Mouse (Mus musculus) CH12.LX (cell line): ENCODE results near the gene Ifnar1. TPM values are rescaled to one million over a fixed set of nuclear protein-coding genes. Genes with fewer than 3 reads are reported as not detected.

Source experiments
- DNase-seq: peaks from one replicate; pipeline ENCODE4 v3.0.0-alpha.2; 2013; ENCODE audit errors: extremely low read depth
- H3K27ac ChIP-seq: 2 replicates; pipeline ENCODE4 v1.5.1; 2012; ENCODE audit warnings: low read depth, mild to moderate bottlenecking, control low read depth, moderate library complexity; ENCODE audit not compliant: insufficient read depth
- H3K27me3 ChIP-seq: replicated peaks from 2 replicates; pipeline ENCODE3; 2012; ENCODE audit warnings: inconsistent platforms
- H3K36me3 ChIP-seq, 2 experiments: replicated peaks in 1 of 2; 2 replicates each; pipeline versions ENCODE3 to v1.6.1; 2012; ENCODE audit warnings: inconsistent platforms in 1 of 2, low read length in 1 of 2, mild to moderate bottlenecking in 1 of 2, mixed read lengths in 1 of 2, moderate library complexity in 1 of 2; ENCODE audit not compliant: control insufficient read depth in 1 of 2, insufficient read depth in 1 of 2
- H3K4me1 ChIP-seq, 2 experiments: 2 replicates each; pipeline ENCODE4 v1.6.1; 2012; ENCODE audit warnings: inconsistent platforms in 1 of 2, moderate library complexity in 1 of 2; ENCODE audit not compliant: insufficient read depth in 2 of 2, control insufficient read depth in 1 of 2
- H3K4me2 ChIP-seq: 2 replicates; pipeline ENCODE4 v1.6.1; 2012; ENCODE audit warnings: low read depth, mild to moderate bottlenecking, control low read depth; ENCODE audit not compliant: poor library complexity, insufficient read depth, severe bottlenecking
- H3K4me3 ChIP-seq, 3 experiments: fragments of 150-350 bp in 1 of 3; sonication (generic) in 1 of 3; replicated peaks in 1 of 3; 2 replicates each; pipeline versions ENCODE3 to v1.5.1; 2011 to 2012; ENCODE audit warnings: low read depth in 2 of 3, low read length in 2 of 3, mild to moderate bottlenecking in 2 of 3, moderate library complexity in 2 of 3, control low read depth in 1 of 3, improper control_type of control experiment in 1 of 3, inconsistent platforms in 1 of 3, mixed read lengths in 1 of 3; ENCODE audit not compliant: poor library complexity in 1 of 3
- H3K79me2 ChIP-seq: replicated peaks from 2 replicates; pipeline ENCODE4 v1.6.1; 2012; ENCODE audit warnings: mild to moderate bottlenecking, moderate library complexity; ENCODE audit not compliant: control insufficient read depth, poor library complexity, insufficient read depth, severe bottlenecking; ENCODE audit errors: extremely low read depth
- H3K9ac ChIP-seq: 2 replicates; pipeline ENCODE4 v1.6.1; 2012; ENCODE audit warnings: low read depth, mild to moderate bottlenecking, control low read depth, moderate library complexity; ENCODE audit not compliant: insufficient read depth
- H3K9me3 ChIP-seq: replicated peaks from 2 replicates; pipeline ENCODE3; 2012; ENCODE audit warnings: low read length, inconsistent platforms, mixed read lengths
- BHLHE40 ChIP-seq: IDR thresholded peaks from 2 replicates; pipeline ENCODE4 v1.6.1; 2011; ENCODE audit warnings: mild to moderate bottlenecking, low read depth, low read length, improper control_type of control experiment
- CHD1 ChIP-seq: IDR thresholded peaks from 2 replicates; pipeline ENCODE4 v1.6.1; 2012; ENCODE audit warnings: low read depth, low read length, improper control_type of control experiment, inconsistent platforms
- EP300 ChIP-seq: IDR thresholded peaks from 2 replicates; pipeline ENCODE4 v1.6.1; 2011; ENCODE audit warnings: low read length, improper control_type of control experiment
- ETS1 ChIP-seq: conservative IDR thresholded peaks from 2 replicates; pipeline ENCODE4 v1.6.1; 2012; ENCODE audit warnings: low read depth, mild to moderate bottlenecking, inconsistent platforms, low read length, improper control_type of control experiment, moderate library complexity
- GABPA ChIP-seq: IDR thresholded peaks from 2 replicates; pipeline ENCODE4 v1.6.1; 2012; ENCODE audit warnings: low read depth, low read length, improper control_type of control experiment, inconsistent platforms; ENCODE audit not compliant: insufficient replicate concordance
- HCFC1 ChIP-seq: IDR thresholded peaks from 2 replicates; pipeline ENCODE4 v1.6.1; 2012; ENCODE audit warnings: low read depth, mild to moderate bottlenecking, inconsistent platforms, low read length, improper control_type of control experiment
- IRF4 ChIP-seq: IDR thresholded peaks from 2 replicates; pipeline ENCODE4 v1.6.1; 2014; ENCODE audit warnings: low read depth, mild to moderate bottlenecking, inconsistent platforms, low read length, improper control_type of control experiment
- JUN ChIP-seq: IDR thresholded peaks from 2 replicates; pipeline ENCODE4 v1.6.1; 2011; ENCODE audit warnings: low read depth, mild to moderate bottlenecking, low read length, improper control_type of control experiment, moderate library complexity; ENCODE audit not compliant: insufficient read depth
- MAZ ChIP-seq: IDR thresholded peaks from 2 replicates; pipeline ENCODE4 v1.6.1; 2012; ENCODE audit warnings: low read depth, mild to moderate bottlenecking, inconsistent platforms, low read length, improper control_type of control experiment, moderate library complexity
- MEF2A ChIP-seq: IDR thresholded peaks from 2 replicates; pipeline ENCODE4 v1.6.1; 2014; ENCODE audit warnings: low read depth, mild to moderate bottlenecking, inconsistent platforms, low read length, improper control_type of control experiment, borderline replicate concordance
- MXI1 ChIP-seq: IDR thresholded peaks from 2 replicates; pipeline ENCODE4 v1.6.1; 2011; ENCODE audit warnings: mild to moderate bottlenecking, low read depth, low read length, improper control_type of control experiment
- MYC ChIP-seq: IDR thresholded peaks from 2 replicates; pipeline ENCODE4 v1.6.1; 2011; ENCODE audit warnings: low read depth, mild to moderate bottlenecking, improper control_type of control experiment, low read length
- NRF1 ChIP-seq: IDR thresholded peaks from 2 replicates; pipeline ENCODE4 v1.6.1; 2014; ENCODE audit warnings: low read depth, mild to moderate bottlenecking, inconsistent platforms, low read length, improper control_type of control experiment, moderate library complexity
- PAX5 ChIP-seq: IDR thresholded peaks from 2 replicates; pipeline ENCODE4 v1.6.1; 2012; ENCODE audit warnings: low read length, inconsistent platforms, mixed read lengths
- SIN3A ChIP-seq: IDR thresholded peaks from 2 replicates; pipeline ENCODE4 v1.6.1; 2012; ENCODE audit warnings: low read length, improper control_type of control experiment, inconsistent platforms
- SMC3 ChIP-seq: IDR thresholded peaks from 2 replicates; pipeline ENCODE4 v1.6.1; 2011; ENCODE audit warnings: low read depth, low read length, improper control_type of control experiment
- TBP ChIP-seq: conservative IDR thresholded peaks from 2 replicates; pipeline ENCODE4 v1.6.1; 2011; ENCODE audit warnings: low read depth, low read length, improper control_type of control experiment
- TCF12 ChIP-seq: IDR thresholded peaks from 2 replicates; pipeline ENCODE4 v1.6.1; 2014; ENCODE audit warnings: low read depth, mild to moderate bottlenecking, inconsistent platforms, low read length, improper control_type of control experiment
- UBTF ChIP-seq: IDR thresholded peaks from 2 replicates; pipeline ENCODE4 v1.6.1; 2012; ENCODE audit warnings: low read depth, mild to moderate bottlenecking, inconsistent platforms, low read length, improper control_type of control experiment, moderate library complexity
- USF1 ChIP-seq: IDR thresholded peaks from 2 replicates; pipeline ENCODE4 v1.6.1; 2014; ENCODE audit warnings: low read depth, mild to moderate bottlenecking, inconsistent platforms, low read length, improper control_type of control experiment
- ZC3H11A ChIP-seq: IDR thresholded peaks from 2 replicates; pipeline ENCODE4 v1.6.1; 2012; ENCODE audit warnings: low read depth, mild to moderate bottlenecking, inconsistent platforms, low read length, improper control_type of control experiment
- ZMIZ1 ChIP-seq: IDR thresholded peaks from 2 replicates; pipeline ENCODE4 v1.6.1; 2012; ENCODE audit warnings: low read depth, mild to moderate bottlenecking, inconsistent platforms, low read length, improper control_type of control experiment
- dilution Hi-C: fragments of 300-500 bp; cut with MboI; formaldehyde crosslinking; loops from 2 replicates; pipeline ENCODE4 v1.14.3; 2020; ENCODE audit warnings: low sequenced_read_pairs; ENCODE audit not compliant: extremely low pct_unique_long_range_greater_than_20kb, extremely low pct_ligation_motif_present
- in situ Hi-C: fragments of 300-500 bp; cut with MboI; formaldehyde crosslinking; loops from 3 replicates; pipeline ENCODE4 v1.14.3; 2019; ENCODE audit warnings: low sequenced_read_pairs, low pct_ligation_motif_present, low pct_unique_long_range_greater_than_20kb, mixed read lengths
- polyA plus RNA-seq: library from polyadenylated mRNA; unstranded; fragments of >175 nt; gene quantifications from 2 replicates; pipeline ENCODE4 v1.2.1, GENCODE M21; 2012; ENCODE audit warnings: low read depth; ENCODE audit not compliant: insufficient read length
- total RNA-seq, 2 experiments: library from RNA; depleted of rRNA; stranded (reverse); fragments of 300-350 nt in 1 of 2; fragments of >200 nt in 1 of 2; gene quantifications; 2 replicates each; pipeline ENCODE4 v1.2.3; 2012 to 2014

Ifnar1 gene
- total and polyA plus RNA-seq, 3 experiments, result 32.8 to 49.4 (median 40.3) TPM

DNA sequence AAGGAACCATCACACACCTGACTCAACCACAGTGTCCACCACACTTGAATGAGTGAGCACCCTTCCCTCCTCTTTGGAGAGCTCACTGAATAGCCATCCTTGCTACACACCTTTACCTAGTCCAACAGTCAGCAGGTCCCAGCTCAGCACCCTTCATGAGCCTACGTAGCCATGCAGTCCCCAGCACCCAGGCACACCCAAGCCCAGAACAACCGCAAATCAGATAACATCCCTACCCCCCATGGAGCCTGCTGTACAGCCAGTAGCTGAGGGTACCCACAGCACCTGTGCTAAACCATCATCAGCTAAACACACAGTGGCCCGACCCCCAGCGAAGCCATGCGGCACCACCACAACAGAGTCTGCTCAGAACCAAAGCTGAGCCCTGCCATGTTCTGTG lies 37.0 kb upstream of the Ifnar1 start:
- H3K27me3 ChIP-seq, result no peaks in the 10 kb centered on the region
- no peaks in the 10 kb centered on the region for H3K79me2 ChIP-seq
- DNase-seq, result no peak
- H3K4me3 ChIP-seq, result no peak overlapping the region
- H3K27ac ChIP-seq, result no peak overlapping the region
- no peak for TF ChIP-seq MXI1
- no peak for TF ChIP-seq PAX5
- TF ChIP-seq JUN, result no peak
- no peak for TF ChIP-seq ZC3H11A
- no peak for TF ChIP-seq TCF12
- no peak for TF ChIP-seq MEF2A
- no peak for TF ChIP-seq MAZ
- no peak for TF ChIP-seq HCFC1
- TF ChIP-seq SIN3A, result no peak
- TF ChIP-seq EP300, result no peak
- TF ChIP-seq ZMIZ1, result no peak
- no peak for TF ChIP-seq NRF1
- no peak for TF ChIP-seq CHD1
- dilution Hi-C loops (no loop called here), in situ Hi-C loops (no loop called here)
- peaks cover 4% of the 10 kb centered on the region for H3K9me3 ChIP-seq
- no peak overlapping the region for H3K9ac ChIP-seq
- H3K36me3 ChIP-seq, result no peaks in the 10 kb centered on the region
- no peak overlapping the region for H3K4me2 ChIP-seq
- H3K4me1 ChIP-seq, result peaks cover 32 to 87% of the 10 kb centered on the region in 2 experiments

DNA sequence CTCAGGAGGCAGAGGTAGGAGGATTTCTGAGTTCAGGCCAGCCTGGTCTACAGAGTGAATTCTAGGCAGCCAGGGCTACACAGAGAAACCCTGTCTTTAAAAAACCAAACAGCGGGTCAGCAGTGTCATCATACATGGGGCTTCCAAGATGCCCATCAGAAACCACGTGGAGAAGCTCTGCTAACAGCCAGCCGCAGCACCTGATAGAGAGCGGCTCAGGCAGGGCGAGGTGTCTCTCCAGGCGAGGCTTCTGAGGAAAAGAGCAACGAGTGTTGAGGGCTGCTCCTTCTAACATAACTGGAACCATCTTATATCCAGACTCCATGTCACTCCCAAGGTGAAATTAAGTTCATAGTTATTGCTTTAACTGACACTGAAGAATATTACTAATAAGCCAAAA lies 36.1 kb upstream of the Ifnar1 start:
- DNase-seq, result no peak
- in situ Hi-C loops (no loop called here), dilution Hi-C loops (no loop called here)
- Histone ChIP-seq H3K9ac (no peak overlapping the region), H3K27me3 (no peaks in the 10 kb centered on the region), H3K36me3 (no peaks in the 10 kb centered on the region), H3K4me2 (no peak overlapping the region), H3K79me2 (no peaks in the 10 kb centered on the region), H3K9me3 (peaks cover 4% of the 10 kb centered on the region), H3K27ac (no peak overlapping the region), H3K4me3 (no peak overlapping the region), H3K4me1 (peaks cover 32 to 87% of the 10 kb centered on the region in 2 experiments)
- TF ChIP-seq ZC3H11A (no peak), ETS1 (no peak), BHLHE40 (no peak), SMC3 (no peak), TBP (no peak), GABPA (no peak), CHD1 (no peak), USF1 (no peak), MYC (no peak), IRF4 (no peak), UBTF (no peak)
